Mouse (Mus musculus) hindbrain, embryonic 10.5 days (tissue): Measurements from ENCODE around the gene Olfr1428. TPM values are rescaled to one million over a fixed set of nuclear protein-coding genes. Genes with fewer than 3 reads are reported as not detected.

Experiments used
- polyA plus RNA-seq: library from polyadenylated mRNA; unstranded; fragments of >200 nt; fragmentation: Nextera tagmentation; extraction: Ambion mirVana; gene quantifications from 2 replicates; pipeline ENCODE4 v1.2.1, GENCODE M21; 2016

Olfr1428 gene
- polyA plus RNA-seq, 1 experiment from 2014 or later = not detected

Other genes with a start within 250 kb of the Olfr1428 start
- gene Olfr1419, start 240.8 kb downstream of the Olfr1428 start, polyA plus RNA-seq = not detected in 2 replicates
- 0.07 TPM in 1 of 2 replicates, not detected in the other for gene Olfr1420, start 229.3 kb downstream of the Olfr1428 start, polyA plus RNA-seq
- 22.2 and 23.7 TPM in 2 replicates for gene Patl1, start 203.5 kb downstream of the Olfr1428 start, polyA plus RNA-seq
- gene Osbp, start 150.0 kb downstream of the Olfr1428 start, polyA plus RNA-seq = 2.9 and 3.1 TPM in 2 replicates
- 0.03 and 0.04 TPM in 2 replicates for gene Olfr1423, start 74.6 kb downstream of the Olfr1428 start, polyA plus RNA-seq
- gene Olfr1424, start 53.2 kb downstream of the Olfr1428 start, polyA plus RNA-seq = not detected in 2 replicates
- gene Olfr1425, start 38.2 kb downstream of the Olfr1428 start, polyA plus RNA-seq = not detected in 2 replicates
- not detected in 2 replicates for gene Olfr1426, start 23.9 kb downstream of the Olfr1428 start, polyA plus RNA-seq
- not detected in 2 replicates for gene Olfr1427, start 12.6 kb downstream of the Olfr1428 start, polyA plus RNA-seq
- not detected in 2 replicates for gene Olfr76, start 7.3 kb upstream of the Olfr1428 start, polyA plus RNA-seq
- gene Olfr1555-ps1, start 54.2 kb upstream of the Olfr1428 start, polyA plus RNA-seq = not detected in 2 replicates
- gene Olfr1431, start 84.7 kb upstream of the Olfr1428 start, polyA plus RNA-seq = not detected in 2 replicates
- gene Olfr1432, start 116.7 kb upstream of the Olfr1428 start, polyA plus RNA-seq = not detected in 2 replicates
- gene Olfr262, start 125.8 kb upstream of the Olfr1428 start, polyA plus RNA-seq = not detected in 2 replicates
- gene Olfr235, start 145.1 kb upstream of the Olfr1428 start, polyA plus RNA-seq = not detected in 2 replicates
- not detected in 2 replicates for gene Olfr1434, start 164.0 kb upstream of the Olfr1428 start, polyA plus RNA-seq
- gene Olfr1436, start 183.2 kb upstream of the Olfr1428 start, polyA plus RNA-seq = not detected in 2 replicates
- gene Olfr1437, start 209.2 kb upstream of the Olfr1428 start, polyA plus RNA-seq = not detected in 2 replicates
- not detected in 2 replicates for gene Olfr1438-ps1, start 220.0 kb upstream of the Olfr1428 start, polyA plus RNA-seq